25 mouse cellular contexts compared by ENCODE assay signal in the genomic region with DNA sequence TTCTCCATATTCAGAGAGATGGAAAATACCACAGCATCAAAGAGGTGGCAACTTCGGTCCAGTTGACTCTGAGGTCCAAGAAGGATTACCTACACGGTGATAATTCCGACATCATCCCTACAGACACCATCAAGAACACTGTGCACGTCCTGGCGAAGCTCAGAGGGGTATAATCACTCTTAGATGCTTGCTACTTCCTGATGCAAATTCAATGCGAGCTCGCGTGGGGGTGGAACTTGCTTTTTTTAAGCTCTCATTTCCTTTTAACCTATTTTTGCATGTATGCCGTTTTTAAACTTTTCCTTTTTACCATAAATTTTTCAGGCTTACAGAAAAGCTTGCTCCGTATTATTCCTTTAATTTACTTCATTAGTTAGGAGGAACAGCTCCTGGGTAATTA. TPM values are rescaled to one million over a fixed set of nuclear protein-coding genes. Genes with fewer than 3 reads are reported as not detected.
DNase-seq lines count a peak whose midpoint lies in the region; ATAC-seq and TF ChIP-seq lines count a peak whose summit lies in the region.
"Had no signal": no experiment of that assay in that cellular context is flagged by ENCODE, and none has a peak within 500 bp of the region (broad histone marks: within the 10 kb centered on the region; RNA-seq: fewer than 3 reads in every experiment).

No protein-coding gene starts in this region.

- no peak overlapping the region for H3K27ac ChIP-seq in liver, postnatal 0 days (ENCODE audit: low read depth)
- H3K27ac ChIP-seq: embryonic facial prominence, embryonic 10.5 days; forebrain, embryonic 13.5 days; hindbrain, embryonic 15.5 days had no signal

- intact Hi-C loops in heart, postnatal 25 days (cut with DNase I) = no loop called here
- intact Hi-C loops in left cerebral cortex, postnatal 25 days (cut with DNase I) = no loop called here

- TF ChIP-seq EP300 in liver, postnatal 0 days (IDR thresholded peaks at IDR 0.05; ENCODE audit: low read depth) = no peak

- ATAC-seq in liver, postnatal 0 days = no peak
- ATAC-seq: activated CD4-positive, CD25-positive, alpha-beta regulatory T cell, adult 4 months; forebrain, embryonic 13.5 days; forebrain, postnatal 0 days had no signal

- H3K36me3 ChIP-seq in liver, postnatal 0 days (replicated peaks; ENCODE audit: insufficient read depth, low read length) = peaks cover 4% of the 10 kb centered on the region
- H3K36me3 ChIP-seq: embryonic facial prominence, embryonic 10.5 days; heart, embryonic 12.5 days; hindbrain, embryonic 15.5 days had no signal

- H3K4me3 ChIP-seq in liver, postnatal 0 days (ENCODE audit: low read depth, low read length) = no peak overlapping the region
- H3K4me3 ChIP-seq: embryonic facial prominence, embryonic 10.5 days; forebrain, embryonic 13.5 days; heart, embryonic 12.5 days; hindbrain, embryonic 15.5 days had no signal

- no peaks in the 10 kb centered on the region for H3K4me1 ChIP-seq in liver, postnatal 0 days (ENCODE audit: insufficient read depth)
- H3K4me1 ChIP-seq: embryonic facial prominence, embryonic 10.5 days had no signal

- no peak for TF ChIP-seq CTCF in liver, postnatal 0 days (IDR thresholded peaks at IDR 0.05; ENCODE audit: low read depth)

- H3K9ac ChIP-seq in liver, postnatal 0 days (replicated peaks) = no peak overlapping the region
- H3K9ac ChIP-seq: forebrain, embryonic 13.5 days; forebrain, postnatal 0 days; heart, embryonic 12.5 days; hindbrain, embryonic 15.5 days had no signal

- no peaks in the 10 kb centered on the region for H3K9me3 ChIP-seq in liver, postnatal 0 days (ENCODE audit: low read length)
- H3K9me3 ChIP-seq: embryonic facial prominence, embryonic 10.5 days; forebrain, embryonic 13.5 days; heart, embryonic 12.5 days; hindbrain, embryonic 15.5 days had no signal

- WGBS in liver, postnatal 0 days (ENCODE audit: insufficient replicate concordance) = 65% methylated on average over 10 of the region's 10 CpGs

- H3K27me3 ChIP-seq in liver, postnatal 0 days (ENCODE audit: insufficient read depth, low read length) = no peaks in the 10 kb centered on the region
- H3K27me3 ChIP-seq: forebrain, embryonic 13.5 days; heart, embryonic 12.5 days; hindbrain, embryonic 15.5 days; Patski had no signal

- no peak overlapping the region for H3K4me2 ChIP-seq in liver, postnatal 0 days (ENCODE audit: low read depth, low read length)
- H3K4me2 ChIP-seq: forebrain, embryonic 13.5 days; heart, embryonic 12.5 days; hindbrain, embryonic 15.5 days had no signal

- DNase-seq in heart, adult 11 months = peak; percentile 49
- no peak for DNase-seq in heart, postnatal 25 days (ENCODE audit: low spot score)
- DNase-seq in left cerebral cortex, postnatal 25 days (ENCODE audit: low spot score in 2 of 2) = peak; percentile 42 to 89
- no peak for DNase-seq in left cerebral cortex, adult 11 months (ENCODE audit: low spot score)
- DNase-seq in brain, adult 2 months (ENCODE audit: low read depth, low spot score) = peak; percentile 81
- DNase-seq in right cerebral cortex, postnatal 14 days = peak; percentile 40
- no peak for DNase-seq in liver, postnatal 0 days
- DNase-seq: adrenal gland, postnatal 14 days; cerebellum, adult 2 months; cerebellum, postnatal 10 days; forebrain, postnatal 0 days; gastrocnemius, postnatal 14 days; heart, postnatal 36 days had no signal

RNA-seq across cellular contexts. Expression of a gene that starts 5.1 kb away (rescaled TPM):
- total RNA-seq in heart, postnatal 25 days (2021) = not detected
- total RNA-seq in left cerebral cortex, postnatal 25 days (2021) = not detected
- polyA plus RNA-seq in liver, postnatal 0 days (2015; fragmentation: Nextera tagmentation; extraction: Ambion mirVana) = 3.9 and 4.0 TPM in 2 replicates
- total RNA-seq: adrenal gland, adult 18-20 months; forebrain, postnatal 0 days; gastrocnemius, adult 18-20 months; gastrocnemius, postnatal 14 days; heart, adult 8-10 months; heart, postnatal 36 days had no signal
- polyA plus RNA-seq: activated CD4-positive, CD25-positive, alpha-beta regulatory T cell, adult 4 months; cerebellum, adult 2 months; embryonic facial prominence, embryonic 10.5 days; embryonic facial prominence, embryonic 14.5 days; forebrain, embryonic 13.5 days; forebrain, postnatal 0 days; heart, embryonic 12.5 days; heart, embryonic 16.5 days; hindbrain, embryonic 11.5 days; hindbrain, embryonic 15.5 days had no signal

RNA-seq across cellular contexts. Expression of a gene that starts 40.1 kb away (rescaled TPM):
- not detected for total RNA-seq in heart, postnatal 25 days (2021)
- under 1 TPM; 0.39 to 0.80 TPM for total RNA-seq in left cerebral cortex, postnatal 25 days (2021)
- polyA plus RNA-seq in liver, postnatal 0 days (2015; fragmentation: Nextera tagmentation; extraction: Ambion mirVana) = 213 and 245 TPM in 2 replicates
- total RNA-seq: gastrocnemius, postnatal 14 days; heart, adult 8-10 months; heart, postnatal 36 days had no signal
- polyA plus RNA-seq: activated CD4-positive, CD25-positive, alpha-beta regulatory T cell, adult 4 months; embryonic facial prominence, embryonic 10.5 days; forebrain, embryonic 13.5 days; hindbrain, embryonic 11.5 days had no signal

RNA-seq across cellular contexts. Expression of a gene that starts 40.8 kb away (rescaled TPM):
- not detected for total RNA-seq in heart, postnatal 25 days (2021)
- total RNA-seq in left cerebral cortex, postnatal 25 days (2021) = under 1 TPM in 1 of 2 experiments, not detected in 1; 0.37 TPM
- polyA plus RNA-seq in liver, postnatal 0 days (2015; fragmentation: Nextera tagmentation; extraction: Ambion mirVana) = not detected in 2 replicates
- total RNA-seq: adrenal gland, adult 18-20 months; adrenal gland, postnatal 14 days; forebrain, postnatal 0 days; gastrocnemius, adult 18-20 months; gastrocnemius, postnatal 14 days; heart, postnatal 36 days had no signal
- polyA plus RNA-seq: activated CD4-positive, CD25-positive, alpha-beta regulatory T cell, adult 4 months; cerebellum, adult 2 months; embryonic facial prominence, embryonic 10.5 days; embryonic facial prominence, embryonic 14.5 days; forebrain, embryonic 13.5 days; heart, embryonic 12.5 days; hindbrain, embryonic 11.5 days; hindbrain, embryonic 15.5 days had no signal

Comparison
In these comparisons a context has a peak if more than half of its experiments do, and no peak if none do; other contexts are left out.
1. DNase-seq: peak in heart, adult 11 months (single experiment), left cerebral cortex, postnatal 25 days (2 of 2), brain, adult 2 months (single experiment) and right cerebral cortex, postnatal 14 days (single experiment); none in heart, postnatal 25 days (single experiment), left cerebral cortex, adult 11 months (single experiment) and liver, postnatal 0 days (single experiment).